Mouse (Mus musculus): ENCODE results near the gene Ncor2. TPM values are rescaled to one million over a fixed set of nuclear protein-coding genes. Genes with fewer than 3 reads are reported as not detected.
A peak's percentile ranks its signal among the peaks of the same experiment; 100 is the strongest.

The Ncor2 gene
- total RNA-seq, 1 experiment from 2014 or later, result 192 TPM

- DNase-seq, result peak; percentile 11
Observed at GRCm38 (mm10) chr5:125170107-125170842, 8.7 kb downstream of the Ncor2 start.

GRCm38 (mm10) chr5:125168101-125168500 is 10.9 kb downstream of the Ncor2 start:
- DNase-seq, result peak; percentile 72

- peak; percentile 13 for DNase-seq
Observed at GRCm38 (mm10) chr5:125167524-125167923, 11.5 kb downstream of the Ncor2 start.

GRCm38 (mm10) chr5:125165993-125166392 is 13.0 kb downstream of the Ncor2 start:
- DNase-seq, result peak; percentile 3

DNA sequence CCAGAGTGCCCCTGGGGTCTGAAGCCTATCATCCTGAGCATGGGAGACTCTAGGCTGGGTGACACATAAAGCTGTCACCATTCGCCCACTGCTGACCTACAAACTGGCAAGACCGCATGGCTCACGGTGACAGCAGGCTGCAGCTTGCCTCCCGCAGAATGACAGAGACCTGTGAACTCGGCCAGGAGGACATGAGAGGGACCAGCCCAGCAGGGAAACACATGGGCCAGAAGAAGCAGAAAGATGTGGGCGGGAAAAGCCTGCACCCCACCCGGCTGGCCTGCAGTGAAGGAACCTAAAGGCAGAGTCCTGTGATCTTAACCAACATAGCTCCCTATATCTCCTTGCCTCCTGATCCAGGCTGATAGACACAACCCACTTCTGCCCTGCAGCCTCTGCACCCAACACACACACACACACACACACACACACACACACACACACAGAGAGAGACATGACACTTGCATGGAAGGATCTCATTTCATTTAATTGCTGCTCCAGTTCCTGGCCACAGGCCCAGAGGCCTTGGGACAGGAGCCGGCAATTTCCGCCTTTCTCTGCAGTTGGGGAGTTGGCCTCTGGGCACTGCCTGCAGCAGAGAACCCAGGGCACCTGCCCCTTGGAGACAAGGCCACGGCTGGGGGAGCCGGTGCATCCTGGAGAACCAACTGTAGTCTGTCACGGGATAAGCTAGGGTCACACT is 14.4 kb downstream of the Ncor2 start:
- peak; percentile 93 for DNase-seq

DNA sequence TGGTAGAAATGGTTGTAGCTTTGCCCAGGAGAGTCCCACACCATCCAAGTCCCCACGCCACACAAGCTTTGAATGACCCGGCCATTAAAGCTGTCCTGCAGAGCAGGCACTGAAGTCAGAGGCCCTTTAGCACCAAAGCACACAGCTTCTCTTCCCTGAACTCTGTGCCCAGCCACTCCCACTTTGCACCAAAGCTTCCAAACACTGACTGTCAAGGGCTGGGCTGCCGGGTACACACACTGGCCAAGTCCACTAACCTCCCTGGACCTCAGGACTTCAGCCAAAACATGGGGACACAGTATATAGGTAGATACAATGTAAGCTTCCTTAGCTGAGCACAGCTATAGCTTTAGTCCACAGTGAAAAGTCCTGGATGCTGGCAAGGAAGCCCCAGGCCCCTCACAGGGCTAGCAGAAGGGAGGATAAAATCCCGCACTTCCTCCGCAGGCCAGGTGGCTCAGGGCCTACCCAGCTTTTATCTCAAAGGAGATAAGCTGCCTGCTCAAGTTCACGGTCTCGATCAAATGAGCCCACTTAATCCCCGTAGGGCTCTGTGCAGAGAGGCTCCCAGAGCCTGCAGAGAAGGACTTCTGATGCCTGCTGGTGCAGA is 15.5 kb downstream of the Ncor2 start:
- DNase-seq, result peak; percentile 48

- DNase-seq, result no peak
Observed at GRCm38 (mm10) chr5:125162461-125162860, 16.6 kb downstream of the Ncor2 start.

DNA sequence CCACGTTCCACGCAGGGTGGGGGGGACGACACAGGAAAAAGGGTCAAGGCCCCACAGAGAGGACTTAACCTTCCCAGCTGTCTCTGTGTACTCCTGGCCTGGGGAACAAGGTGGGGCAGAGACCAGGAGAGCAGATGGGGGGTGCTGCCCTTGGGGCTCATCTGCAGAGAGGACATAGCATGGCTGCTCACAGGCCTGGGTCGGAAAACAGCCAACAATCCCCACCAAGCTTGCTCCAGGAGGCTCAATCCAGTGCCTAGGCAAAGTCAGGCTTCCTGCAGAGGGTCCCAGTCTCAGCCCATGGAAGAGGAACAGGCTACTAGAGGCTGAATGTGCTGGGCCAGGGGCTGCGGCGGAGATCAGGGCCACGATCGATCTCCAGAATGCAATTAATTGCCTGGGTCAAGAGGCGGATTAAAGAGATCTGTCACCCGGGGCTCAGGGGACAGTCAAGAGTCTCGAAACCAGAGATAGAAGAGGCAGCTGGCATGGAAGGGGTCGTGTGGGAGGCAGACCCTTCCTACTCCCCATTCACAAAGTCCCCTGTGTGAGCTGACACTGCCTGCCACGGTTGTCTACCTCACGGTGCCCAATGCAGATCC is 19.1 kb downstream of the Ncor2 start:
- DNase-seq, result no peak

GRCm38 (mm10) chr5:125159293-125159692 is 19.7 kb downstream of the Ncor2 start:
- DNase-seq, result peak; percentile 92

DNA sequence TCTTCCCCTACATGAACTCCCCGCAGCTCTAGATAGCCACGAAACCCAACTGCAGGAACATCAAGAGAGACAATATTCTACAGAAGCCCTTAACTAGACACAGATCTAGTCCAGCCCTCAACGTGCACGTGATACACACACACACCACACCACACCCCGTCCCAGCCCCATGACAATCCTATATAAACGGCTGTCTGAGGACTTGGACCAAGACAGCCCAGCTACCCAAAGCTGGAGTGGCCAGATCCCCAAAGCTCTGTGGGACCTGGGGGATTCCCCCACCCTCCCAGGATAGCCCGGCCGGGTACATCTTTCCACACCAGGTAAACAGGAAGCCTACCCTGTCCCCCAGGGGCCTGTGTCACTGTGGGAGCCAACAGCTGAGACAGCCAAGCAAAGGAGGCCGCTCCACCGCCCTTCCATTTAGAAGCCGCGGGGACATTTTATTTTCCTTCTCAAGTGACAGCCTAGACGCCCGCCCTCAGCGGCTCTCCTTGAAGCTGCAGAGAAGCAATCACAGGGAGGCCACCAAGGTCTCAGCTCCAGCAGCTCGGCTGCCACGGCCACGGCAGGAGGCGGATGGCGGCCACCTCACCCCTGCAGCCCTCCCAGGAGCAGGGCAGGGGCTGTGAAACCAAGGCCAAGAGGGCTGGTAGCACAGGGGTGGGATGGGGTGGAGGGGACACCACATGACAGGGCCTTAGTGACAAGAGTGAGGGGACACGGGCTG is 20.6 kb downstream of the Ncor2 start:
- peak; percentile 90 for DNase-seq

DNA sequence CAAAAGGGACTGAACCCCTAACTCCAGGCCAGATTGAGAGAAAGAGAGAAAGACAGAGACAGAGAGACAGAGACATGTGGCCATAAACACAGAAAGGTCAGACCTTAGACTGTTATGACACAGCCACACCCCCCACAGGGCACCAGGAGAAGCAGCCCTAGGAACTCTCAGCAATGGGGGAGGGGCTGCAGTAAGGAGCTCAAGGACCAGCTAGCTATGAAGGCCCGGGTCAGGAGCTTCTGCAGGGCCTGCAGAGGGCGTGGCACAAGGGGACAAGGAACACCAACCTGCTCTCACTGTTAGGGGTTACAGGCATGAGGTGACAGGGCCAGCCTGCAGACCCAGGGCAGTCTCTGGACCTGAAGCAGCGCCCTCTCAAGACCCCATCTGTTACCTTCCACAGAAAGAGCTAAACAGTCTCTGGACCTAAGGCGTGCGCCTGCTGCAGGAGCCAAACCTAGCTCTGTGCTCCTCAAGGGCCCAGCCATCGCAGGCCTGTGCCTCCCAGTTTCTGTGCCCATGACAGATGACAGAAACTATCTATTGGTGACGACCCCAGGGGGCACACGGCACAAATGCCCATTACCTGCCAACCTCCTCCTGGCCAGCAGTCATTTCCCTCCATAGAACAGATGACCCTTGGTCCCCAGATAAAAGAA is 21.5 kb downstream of the Ncor2 start:
- DNase-seq, result peak; percentile 71

- peak; percentile 60 for DNase-seq
Observed at GRCm38 (mm10) chr5:125156418-125157205, 22.4 kb downstream of the Ncor2 start.

GRCm38 (mm10) chr5:125155451-125155850 is 23.6 kb downstream of the Ncor2 start:
- DNase-seq, result no peak

GRCm38 (mm10) chr5:125154989-125155388 is 24.0 kb downstream of the Ncor2 start:
- peak; percentile 66 for DNase-seq

DNA sequence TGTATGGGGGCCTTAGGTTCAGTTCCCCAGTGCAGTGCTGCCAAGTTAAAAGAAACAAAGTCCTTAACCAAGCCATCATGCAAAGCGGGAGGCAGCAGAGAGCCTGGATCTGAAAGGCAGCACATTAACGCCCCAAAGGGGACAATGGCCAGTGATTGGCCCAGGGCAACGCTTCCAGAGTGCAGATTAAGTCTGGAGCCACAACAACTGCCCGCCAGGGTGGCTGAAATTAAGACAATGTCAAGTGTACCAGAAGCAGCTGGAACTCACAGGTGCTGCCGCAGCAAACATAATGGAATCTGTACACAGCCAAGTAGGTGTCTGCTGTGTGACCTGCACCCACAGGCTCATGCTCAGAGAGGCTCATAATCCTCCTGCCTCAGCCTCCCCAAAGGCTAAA is 24.8 kb downstream of the Ncor2 start:
- DNase-seq, result no peak

DNA sequence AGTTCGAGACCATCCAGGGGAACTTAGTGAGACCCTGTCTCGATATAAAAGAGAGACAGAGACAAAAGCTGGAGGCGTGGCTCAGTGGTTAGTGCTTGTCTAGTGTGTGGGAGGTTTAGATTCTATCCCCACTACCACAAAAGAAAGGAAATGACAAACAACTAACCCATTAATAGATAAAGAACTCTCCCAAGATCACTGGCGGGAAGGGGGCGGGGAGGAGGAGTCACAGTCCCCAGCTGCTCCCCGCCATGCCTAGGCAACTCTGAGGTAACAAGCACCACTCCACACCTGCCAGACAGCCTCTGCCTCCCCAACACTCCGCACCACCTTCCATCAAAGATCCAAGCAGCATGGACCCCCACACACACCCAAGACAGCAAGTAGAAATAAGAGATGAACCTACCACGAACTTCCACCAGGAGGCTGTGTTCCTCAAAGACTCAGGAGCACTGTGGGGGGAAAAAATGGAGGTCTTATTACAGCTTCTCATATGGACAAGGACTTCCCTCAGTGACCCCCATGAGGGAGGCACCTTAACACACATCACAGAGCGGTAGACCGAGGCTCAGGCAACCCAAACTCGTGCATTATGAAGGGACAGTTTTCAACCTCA is 25.7 kb downstream of the Ncor2 start:
- no peak for DNase-seq

GRCm38 (mm10) chr5:125151872-125152534 is 27.0 kb downstream of the Ncor2 start:
- DNase-seq, result peak; percentile 85

- DNase-seq, result peak; percentile 79
Observed at GRCm38 (mm10) chr5:125150951-125151564, 28.0 kb downstream of the Ncor2 start.

DNA sequence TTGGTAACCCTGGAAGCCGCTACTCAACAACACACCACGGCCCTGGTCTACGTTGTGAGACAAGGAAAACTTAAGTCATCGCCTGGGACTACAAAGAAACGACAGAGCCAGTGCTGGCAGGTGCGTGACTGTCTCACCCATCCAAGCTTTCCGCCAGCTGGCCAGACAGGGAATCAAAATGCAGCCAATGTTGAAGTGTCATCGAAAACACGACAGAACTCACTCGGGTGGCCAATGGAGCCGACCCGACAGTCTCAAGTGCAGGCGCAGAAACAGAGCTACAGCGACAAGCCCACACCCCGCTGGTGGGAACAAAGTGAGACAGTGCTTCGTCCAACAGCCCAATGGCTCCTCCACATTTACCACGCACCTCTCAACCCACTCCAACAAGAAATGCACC is 29.9 kb downstream of the Ncor2 start:
- no peak for DNase-seq
